Mouse (Mus musculus) right cerebral cortex, adult 18-20 months (tissue): ENCODE data around the gene Ctnna2.

Experiments used
- DNase-seq: peaks from one replicate; pipeline ENCODE4 v3.0.0; 2022; ENCODE audit warnings: mixed read lengths

Ctnna2 gene

GRCm38 (mm10) chr6:77979241-77979961 lies at the start of gene Ctnna2:
Ctnna2 (minus strand) TSS chr6:77979699.
- peak; percentile 97 for DNase-seq

- no peak for DNase-seq
These were observed 896 bp upstream of the Ctnna2 start for GRCm38 (mm10) chr6:77980137-77981052.

DNA sequence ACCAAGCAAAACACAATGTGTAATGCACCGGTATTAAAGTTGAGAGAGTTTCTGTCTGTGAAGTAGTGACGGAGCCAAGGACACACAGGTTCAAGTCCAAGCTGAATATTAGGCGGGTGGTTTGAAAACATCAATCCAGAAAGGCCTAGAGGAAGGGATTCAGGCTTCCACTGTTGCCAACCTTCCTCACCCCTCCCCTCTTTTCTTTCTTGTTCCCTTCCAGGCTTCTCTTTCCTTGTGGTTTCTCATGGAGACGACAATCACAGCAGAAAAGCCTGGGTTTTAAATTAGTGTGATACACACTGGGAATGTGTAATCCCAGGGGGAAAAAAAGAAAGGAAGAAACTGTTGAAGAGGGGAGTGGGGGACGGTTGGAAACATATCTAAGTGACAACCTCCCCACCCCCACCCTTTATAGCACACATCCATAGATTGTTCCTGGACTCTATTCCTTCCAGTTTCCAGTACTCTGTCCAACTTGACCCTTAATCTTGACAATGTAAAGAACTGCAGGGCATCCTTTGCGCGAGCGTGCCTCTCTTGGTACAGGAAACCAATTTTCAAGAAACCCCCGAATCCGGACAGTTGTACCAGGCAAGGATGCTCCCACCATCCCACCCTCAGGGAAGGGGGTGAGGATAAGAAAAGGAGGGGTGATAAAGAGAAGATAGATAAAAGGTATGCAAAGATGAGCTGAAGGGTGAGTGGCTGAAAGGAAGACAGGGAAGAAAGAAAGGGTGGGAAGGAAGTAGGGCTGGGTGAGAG lies 841 bp downstream of the Ctnna2 start:
- DNase-seq = no peak

- DNase-seq = no peak
These were observed 8.8 kb downstream of the Ctnna2 start for GRCm38 (mm10) chr6:77970545-77971242.

DNA sequence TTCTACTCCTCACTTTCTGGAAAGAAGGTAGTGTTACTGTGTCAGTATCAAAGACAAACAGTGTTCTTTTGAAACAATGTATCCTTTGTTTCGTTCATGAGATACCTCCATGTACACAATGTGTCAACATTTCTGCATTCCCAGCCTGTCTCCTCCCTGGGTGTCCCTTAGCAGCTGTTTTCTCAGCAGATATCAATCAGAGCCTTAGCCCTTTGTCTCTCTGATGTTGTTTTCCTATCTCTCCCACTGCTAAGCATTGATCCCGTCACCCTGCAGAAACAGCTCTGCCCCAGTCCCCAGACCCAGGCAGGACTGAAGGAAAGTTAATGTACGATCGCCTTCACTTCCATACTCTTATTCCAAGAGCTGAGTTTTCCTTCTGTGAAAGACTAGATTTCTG lies 9.7 kb downstream of the Ctnna2 start:
- DNase-seq = no peak

DNA sequence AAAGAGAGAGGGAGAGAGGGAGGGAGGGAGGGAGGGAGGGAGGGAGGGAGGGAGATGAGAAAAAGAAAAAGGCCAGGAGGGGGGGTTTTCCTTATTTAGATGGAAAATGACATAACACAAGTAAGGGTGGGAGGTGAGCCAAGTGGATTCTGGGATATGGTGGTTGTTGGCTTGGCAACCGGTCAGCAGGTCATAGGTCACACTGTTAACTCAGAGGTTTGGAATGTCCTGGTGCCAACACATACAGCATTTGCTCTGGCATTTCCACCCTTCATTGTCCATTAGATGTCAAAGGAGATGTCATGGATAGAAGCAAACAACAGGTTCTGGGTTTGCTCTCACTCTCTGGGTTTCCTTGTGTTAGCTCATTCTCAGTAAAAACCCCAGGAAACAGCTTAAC lies 17.5 kb downstream of the Ctnna2 start:
- no peak for DNase-seq

- DNase-seq = no peak
These were observed 28.2 kb downstream of the Ctnna2 start for GRCm38 (mm10) chr6:77951276-77951675.

GRCm38 (mm10) chr6:77950690-77951089 lies 28.8 kb downstream of the Ctnna2 start:
- DNase-seq = no peak

DNA sequence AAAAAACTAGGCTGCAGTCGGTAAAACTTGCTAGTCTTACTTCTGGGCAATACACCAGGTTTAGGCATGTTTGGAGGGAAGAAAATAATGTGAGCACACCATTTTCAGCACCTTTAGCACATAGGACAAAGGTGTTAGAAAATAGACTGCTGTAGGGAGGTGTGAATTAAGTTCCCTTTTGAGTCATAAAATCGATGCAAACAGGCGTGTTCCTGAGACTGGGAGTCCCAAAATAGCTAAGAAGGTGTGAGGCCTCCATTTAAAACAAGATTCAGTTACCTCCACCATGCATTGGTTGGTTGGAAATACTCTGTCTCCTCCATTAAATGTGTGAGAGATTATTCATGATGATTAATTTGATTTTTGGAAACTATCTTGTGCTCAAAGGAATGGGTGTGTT lies 50.1 kb downstream of the Ctnna2 start:
- DNase-seq = peak; percentile 20

GRCm38 (mm10) chr6:77873150-77873549 lies 106.3 kb downstream of the Ctnna2 start:
- no peak for DNase-seq

GRCm38 (mm10) chr6:77869313-77869712 lies 110.2 kb downstream of the Ctnna2 start:
- DNase-seq = no peak

GRCm38 (mm10) chr6:77868119-77868518 lies 111.4 kb downstream of the Ctnna2 start:
- no peak for DNase-seq

GRCm38 (mm10) chr6:77863379-77863778 lies 116.1 kb downstream of the Ctnna2 start:
- no peak for DNase-seq

DNA sequence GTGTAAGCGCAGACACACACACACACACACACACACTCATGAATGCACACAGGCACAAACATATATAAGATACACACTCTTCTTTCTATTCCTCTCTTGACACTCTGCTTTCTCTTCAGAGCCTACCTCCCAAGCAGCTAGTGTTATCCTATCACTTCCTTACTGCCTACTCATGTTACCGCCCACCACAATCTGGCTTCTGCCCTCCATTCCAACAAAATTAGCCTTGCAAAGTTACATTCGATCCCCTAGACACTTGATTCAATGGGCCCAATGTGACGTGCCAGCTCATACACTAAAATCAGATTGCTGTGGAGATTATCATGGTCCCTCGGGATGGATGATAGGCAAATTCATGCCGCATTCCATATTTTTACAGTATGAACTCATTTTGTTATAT lies 116.7 kb downstream of the Ctnna2 start:
- DNase-seq = peak; percentile 89

GRCm38 (mm10) chr6:77849438-77849837 lies 130.1 kb downstream of the Ctnna2 start:
- DNase-seq = no peak

DNA sequence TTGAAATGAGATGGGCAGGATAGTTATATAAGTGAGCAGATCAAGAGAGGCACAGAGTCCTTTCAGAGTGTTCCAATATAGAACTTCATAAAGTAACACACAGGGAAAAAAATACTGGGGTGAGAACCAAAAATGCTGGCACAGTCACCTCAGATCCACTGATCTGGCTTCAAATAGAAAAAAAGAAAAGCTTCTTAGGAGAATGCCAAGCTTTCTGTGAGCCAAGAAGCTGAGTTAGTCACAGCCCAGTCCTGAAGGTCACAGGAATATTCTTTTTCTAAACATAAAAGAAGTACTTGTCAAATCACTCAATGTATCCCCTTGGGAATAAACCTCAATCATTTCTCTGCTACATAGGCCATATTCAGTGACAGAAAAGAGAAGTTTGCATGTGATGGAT lies 130.7 kb downstream of the Ctnna2 start:
- DNase-seq = peak; percentile 29

GRCm38 (mm10) chr6:77847651-77848050 lies 131.8 kb downstream of the Ctnna2 start:
- DNase-seq = peak; percentile 56

DNA sequence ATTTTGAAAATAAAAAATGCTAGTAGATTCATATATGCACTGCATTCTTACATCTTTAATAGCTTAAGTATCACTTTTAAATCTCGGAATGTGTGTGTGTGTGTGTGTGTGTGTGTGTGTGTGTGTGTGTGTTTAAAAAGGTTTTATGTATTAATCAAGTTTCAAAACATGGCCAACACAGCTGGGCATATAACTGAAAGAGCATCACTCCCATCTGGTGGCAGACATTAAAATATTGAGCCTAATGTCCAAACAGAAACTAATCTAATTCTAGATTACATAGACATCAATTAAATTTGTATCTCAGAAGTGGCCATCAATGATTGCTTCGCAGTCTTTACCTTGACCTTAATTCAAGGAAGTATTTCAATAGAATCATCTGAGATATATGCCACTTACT lies 140.4 kb downstream of the Ctnna2 start:
- no peak for DNase-seq

- DNase-seq = no peak
These were observed 140.8 kb downstream of the Ctnna2 start for GRCm38 (mm10) chr6:77838653-77839052.

DNA sequence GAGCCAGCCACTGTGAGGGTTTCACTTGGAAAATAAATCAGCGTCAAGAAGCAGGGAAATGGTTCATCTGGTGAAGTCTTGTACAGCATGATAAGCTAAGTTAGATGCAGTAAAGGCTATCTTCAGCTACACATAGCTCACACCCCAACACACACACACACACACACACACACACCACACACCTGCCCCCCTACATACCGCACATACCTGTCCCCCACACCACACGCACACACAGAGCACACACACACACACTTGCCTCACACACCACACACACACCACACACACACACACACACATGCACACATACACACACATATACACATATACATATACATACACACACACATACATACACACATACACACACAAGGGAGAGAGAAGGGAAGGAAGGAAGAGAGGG lies 142.0 kb downstream of the Ctnna2 start:
- DNase-seq = no peak

DNA sequence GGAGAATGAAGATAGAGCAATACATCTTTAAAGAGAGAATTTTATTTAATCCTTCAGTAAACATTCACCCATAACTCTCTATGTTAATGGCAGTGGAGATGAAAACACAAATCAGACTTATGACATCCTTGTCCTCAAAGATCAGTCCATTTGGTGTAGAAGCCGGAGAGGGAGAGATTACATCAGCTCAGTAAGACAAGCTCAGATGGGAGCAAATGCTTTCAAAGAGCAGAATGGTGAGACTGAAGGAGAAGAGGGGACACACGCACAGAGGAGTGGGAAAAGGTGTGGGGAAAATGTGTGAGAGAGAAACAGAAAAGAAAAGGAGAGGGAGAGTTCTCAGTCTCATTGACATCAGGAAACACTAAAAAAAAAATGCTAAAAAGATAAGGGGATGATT lies 144.8 kb downstream of the Ctnna2 start:
- no peak for DNase-seq

GRCm38 (mm10) chr6:77827526-77827925 lies 152.0 kb downstream of the Ctnna2 start:
- no peak for DNase-seq

GRCm38 (mm10) chr6:77817116-77817515 lies 162.4 kb downstream of the Ctnna2 start:
- DNase-seq = no peak
